Mouse (Mus musculus): ENCODE data around the gene Por. TPM values are rescaled to one million over a fixed set of nuclear protein-coding genes. Genes with fewer than 3 reads are reported as not detected.

Por gene
- total RNA-seq (2017) = 75.9 and 96.4 TPM in 2 replicates

- peak; percentile 75 to 79 for ATAC-seq (replicated peaks in 1 of 2; ENCODE audit: insufficient read depth in 1 of 2, low FRiP score in 2 of 2, low TSS enrichment in 1 of 2, low read depth in 1 of 2, poor library complexity in 2 of 2, severe bottlenecking in 2 of 2)
Observed at GRCm38 (mm10) chr5:135669741-135670275, at the start of gene Por. Por (plus strand) TSS chr5:135670033.

GRCm38 (mm10) chr5:135620526-135620925, 49.3 kb upstream of the Por start:
- ATAC-seq (replicated peaks in 1 of 2; ENCODE audit: insufficient read depth in 1 of 2, low FRiP score in 2 of 2, low TSS enrichment in 1 of 2, low read depth in 1 of 2, poor library complexity in 2 of 2, severe bottlenecking in 2 of 2) = no peak

GRCm38 (mm10) chr5:135621725-135622124, 48.1 kb upstream of the Por start:
- ATAC-seq (replicated peaks in 1 of 2; ENCODE audit: insufficient read depth in 1 of 2, low FRiP score in 2 of 2, low TSS enrichment in 1 of 2, low read depth in 1 of 2, poor library complexity in 2 of 2, severe bottlenecking in 2 of 2) = no peak

GRCm38 (mm10) chr5:135623006-135623563, 46.7 kb upstream of the Por start:
- no peak for ATAC-seq (replicated peaks in 1 of 2; ENCODE audit: insufficient read depth in 1 of 2, low FRiP score in 2 of 2, low TSS enrichment in 1 of 2, low read depth in 1 of 2, poor library complexity in 2 of 2, severe bottlenecking in 2 of 2)

GRCm38 (mm10) chr5:135628916-135629315, 40.9 kb upstream of the Por start:
- ATAC-seq (replicated peaks in 1 of 2; ENCODE audit: insufficient read depth in 1 of 2, low FRiP score in 2 of 2, low TSS enrichment in 1 of 2, low read depth in 1 of 2, poor library complexity in 2 of 2, severe bottlenecking in 2 of 2) = no peak

GRCm38 (mm10) chr5:135629401-135629800, 40.4 kb upstream of the Por start:
- ATAC-seq (replicated peaks in 1 of 2; ENCODE audit: insufficient read depth in 1 of 2, low FRiP score in 2 of 2, low TSS enrichment in 1 of 2, low read depth in 1 of 2, poor library complexity in 2 of 2, severe bottlenecking in 2 of 2) = no peak

- ATAC-seq (replicated peaks in 1 of 2; ENCODE audit: insufficient read depth in 1 of 2, low FRiP score in 2 of 2, low TSS enrichment in 1 of 2, low read depth in 1 of 2, poor library complexity in 2 of 2, severe bottlenecking in 2 of 2) = peak in 1 of 2 experiments; percentile 28; a peak in 1 of 4 replicates
Observed at GRCm38 (mm10) chr5:135630598-135630997, 39.2 kb upstream of the Por start.

- peak; percentile 98 for ATAC-seq (replicated peaks in 1 of 2; ENCODE audit: insufficient read depth in 1 of 2, low FRiP score in 2 of 2, low TSS enrichment in 1 of 2, low read depth in 1 of 2, poor library complexity in 2 of 2, severe bottlenecking in 2 of 2)
Observed at GRCm38 (mm10) chr5:135632117-135632796, 37.6 kb upstream of the Por start, which contains the start of gene Rhbdd2. Rhbdd2 (plus strand) TSS chr5:135632618.

- peak; percentile 6 to 38; a peak in 3 of 4 replicates for ATAC-seq (replicated peaks in 1 of 2; ENCODE audit: insufficient read depth in 1 of 2, low FRiP score in 2 of 2, low TSS enrichment in 1 of 2, low read depth in 1 of 2, poor library complexity in 2 of 2, severe bottlenecking in 2 of 2)
Observed at GRCm38 (mm10) chr5:135632797-135633144, 37.1 kb upstream of the Por start.

GRCm38 (mm10) chr5:135639760-135640458, 29.9 kb upstream of the Por start:
- no peak; a peak in 1 of 4 replicates for ATAC-seq (replicated peaks in 1 of 2; ENCODE audit: insufficient read depth in 1 of 2, low FRiP score in 2 of 2, low TSS enrichment in 1 of 2, low read depth in 1 of 2, poor library complexity in 2 of 2, severe bottlenecking in 2 of 2)

- no peak for ATAC-seq (replicated peaks in 1 of 2; ENCODE audit: insufficient read depth in 1 of 2, low FRiP score in 2 of 2, low TSS enrichment in 1 of 2, low read depth in 1 of 2, poor library complexity in 2 of 2, severe bottlenecking in 2 of 2)
Observed at GRCm38 (mm10) chr5:135640459-135640789, 29.4 kb upstream of the Por start.

GRCm38 (mm10) chr5:135641028-135641427, 28.8 kb upstream of the Por start:
- no peak for ATAC-seq (replicated peaks in 1 of 2; ENCODE audit: insufficient read depth in 1 of 2, low FRiP score in 2 of 2, low TSS enrichment in 1 of 2, low read depth in 1 of 2, poor library complexity in 2 of 2, severe bottlenecking in 2 of 2)

GRCm38 (mm10) chr5:135642686-135643551, 26.9 kb upstream of the Por start:
- ATAC-seq (replicated peaks in 1 of 2; ENCODE audit: insufficient read depth in 1 of 2, low FRiP score in 2 of 2, low TSS enrichment in 1 of 2, low read depth in 1 of 2, poor library complexity in 2 of 2, severe bottlenecking in 2 of 2) = peak; percentile 46 to 60; a peak in 3 of 4 replicates

GRCm38 (mm10) chr5:135643552-135643842, 26.3 kb upstream of the Por start:
- no peak for ATAC-seq (replicated peaks in 1 of 2; ENCODE audit: insufficient read depth in 1 of 2, low FRiP score in 2 of 2, low TSS enrichment in 1 of 2, low read depth in 1 of 2, poor library complexity in 2 of 2, severe bottlenecking in 2 of 2)

GRCm38 (mm10) chr5:135643869-135644268, 26.0 kb upstream of the Por start:
- no peak for ATAC-seq (replicated peaks in 1 of 2; ENCODE audit: insufficient read depth in 1 of 2, low FRiP score in 2 of 2, low TSS enrichment in 1 of 2, low read depth in 1 of 2, poor library complexity in 2 of 2, severe bottlenecking in 2 of 2)

GRCm38 (mm10) chr5:135645330-135645729, 24.5 kb upstream of the Por start:
- ATAC-seq (replicated peaks in 1 of 2; ENCODE audit: insufficient read depth in 1 of 2, low FRiP score in 2 of 2, low TSS enrichment in 1 of 2, low read depth in 1 of 2, poor library complexity in 2 of 2, severe bottlenecking in 2 of 2) = no peak

GRCm38 (mm10) chr5:135646038-135646437, 23.8 kb upstream of the Por start:
- no peak for ATAC-seq (replicated peaks in 1 of 2; ENCODE audit: insufficient read depth in 1 of 2, low FRiP score in 2 of 2, low TSS enrichment in 1 of 2, low read depth in 1 of 2, poor library complexity in 2 of 2, severe bottlenecking in 2 of 2)

Measured in hematopoietic stem cell, adult 5-6 weeks (primary cell).